Mouse (Mus musculus): ENCODE measurements around the gene Adora3.
A peak's percentile ranks its signal among the peaks of the same experiment; 100 is the strongest.
"Not testable (repeated sequence)": the region's sequence is repeated elsewhere in the genome, so short reads cannot be mapped to it uniquely, and the experiment has no call there.

The Adora3 gene

GRCm38 (mm10) chr3:105904721-105905120, 34.1 kb downstream of the Adora3 start:
- DNase-seq = no peak

- no peak for DNase-seq
These were observed 37.4 kb downstream of the Adora3 start for GRCm38 (mm10) chr3:105907956-105908655.

GRCm38 (mm10) chr3:105908976-105909375, 38.3 kb downstream of the Adora3 start:
- DNase-seq = no peak

GRCm38 (mm10) chr3:105910519-105911190, 40.0 kb downstream of the Adora3 start:
- peak in 1 of 2 experiments; percentile 9 for DNase-seq

- no peak for DNase-seq
These were observed 41.6 kb downstream of the Adora3 start for GRCm38 (mm10) chr3:105912097-105912880.

GRCm38 (mm10) chr3:105913839-105914681, 43.4 kb downstream of the Adora3 start:
- no peak for DNase-seq

- no peak for DNase-seq
These were observed 44.6 kb downstream of the Adora3 start for GRCm38 (mm10) chr3:105915281-105915680.

- DNase-seq = not testable (repeated sequence)
These were observed 45.8 kb downstream of the Adora3 start for GRCm38 (mm10) chr3:105916455-105916854.

- DNase-seq = no peak
These were observed 47.1 kb downstream of the Adora3 start for GRCm38 (mm10) chr3:105917656-105918354.

- no peak for DNase-seq
These were observed 47.7 kb downstream of the Adora3 start for GRCm38 (mm10) chr3:105918355-105918745.

- DNase-seq = not testable (repeated sequence)
These were observed 50.1 kb downstream of the Adora3 start for GRCm38 (mm10) chr3:105920743-105921142.

GRCm38 (mm10) chr3:105921959-105922358, 51.3 kb downstream of the Adora3 start:
- no peak for DNase-seq

- no peak for DNase-seq
These were observed 54.0 kb downstream of the Adora3 start for GRCm38 (mm10) chr3:105924616-105925015.

- no peak for DNase-seq
These were observed 57.0 kb downstream of the Adora3 start for GRCm38 (mm10) chr3:105927561-105928194.

GRCm38 (mm10) chr3:105928195-105928569, 57.5 kb downstream of the Adora3 start:
- DNase-seq = no peak

- no peak for DNase-seq
These were observed 58.1 kb downstream of the Adora3 start for GRCm38 (mm10) chr3:105928781-105929180.

- no peak for DNase-seq
These were observed 59.2 kb downstream of the Adora3 start for GRCm38 (mm10) chr3:105929821-105930220.

- no peak for DNase-seq
These were observed 60.4 kb downstream of the Adora3 start for GRCm38 (mm10) chr3:105931095-105931494.

GRCm38 (mm10) chr3:105932240-105933071, 61.8 kb downstream of the Adora3 start, which contains the start of gene I830077J02Rik:
I830077J02Rik (minus strand) TSS chr3:105932664.
- DNase-seq = no peak

GRCm38 (mm10) chr3:105933926-105934325, 63.3 kb downstream of the Adora3 start:
- no peak for DNase-seq

Measured in cerebellum, postnatal 10 days (tissue).